Mouse (Mus musculus) MEL-GATA-1-ER (cell line): ENCODE data around the gene Mrpl28.
"Not testable (repeated sequence)": the region's sequence is repeated elsewhere in the genome, so short reads cannot be mapped to it uniquely, and the experiment has no call there.

Experiments used
- DNase-seq: peaks from one replicate; pipeline ENCODE4 v3.0.0-alpha.2; 2012; ENCODE audit warnings: low read depth; ENCODE audit errors: extremely low read depth

Mrpl28 gene

GRCm38 (mm10) chr17:26175248-26175647, 51.9 kb downstream of the Mrpl28 start:
- not testable (repeated sequence) for DNase-seq
